Mouse (Mus musculus): ENCODE measurements at regions not wholly inside any gene's neighbourhood (a gene's known extent, or its start where the extent isn't known, plus 50 kb on each side); places are given as distances from the start of the nearest gene placed in this dataset.

GRCm38 (mm10) chr11:90110170-90110569 lies 77.3 kb upstream of the Gm45716 start:
- TF ChIP-seq CTCF (IDR thresholded peaks at IDR 0.05; ENCODE audit: extremely low read depth, insufficient read depth, insufficient read length, insufficient replicate concordance) (no peak), POLR2A (IDR thresholded peaks at IDR 0.05; ENCODE audit: low read depth, low read length) (no peak)
